Mouse (Mus musculus) layer of hippocampus, postnatal 14 days (tissue): ENCODE results near the gene Aspscr1. TPM values are rescaled to one million over a fixed set of nuclear protein-coding genes. Genes with fewer than 3 reads are reported as not detected.
"Not testable (repeated sequence)": the region's sequence is repeated elsewhere in the genome, so short reads cannot be mapped to it uniquely, and the experiment has no call there.

Experiments
- DNase-seq, 2 experiments: peaks; one replicate each; pipeline ENCODE4 v3.0.0; 2021 to 2022; ENCODE audit warnings: low spot score in 2 of 2, mixed read lengths in 1 of 2
- total RNA-seq, 2 experiments: library from RNA; stranded (reverse); gene quantifications; 2 replicates each; pipeline ENCODE4 v1.2.3; 2021

Gene Aspscr1
- total RNA-seq, 2 experiments from 2014 or later: 54.2 to 58.9 TPM

GRCm38 (mm10) chr11:120641255-120641654, 31.5 kb upstream of the Aspscr1 start:
- no peak for DNase-seq

DNA sequence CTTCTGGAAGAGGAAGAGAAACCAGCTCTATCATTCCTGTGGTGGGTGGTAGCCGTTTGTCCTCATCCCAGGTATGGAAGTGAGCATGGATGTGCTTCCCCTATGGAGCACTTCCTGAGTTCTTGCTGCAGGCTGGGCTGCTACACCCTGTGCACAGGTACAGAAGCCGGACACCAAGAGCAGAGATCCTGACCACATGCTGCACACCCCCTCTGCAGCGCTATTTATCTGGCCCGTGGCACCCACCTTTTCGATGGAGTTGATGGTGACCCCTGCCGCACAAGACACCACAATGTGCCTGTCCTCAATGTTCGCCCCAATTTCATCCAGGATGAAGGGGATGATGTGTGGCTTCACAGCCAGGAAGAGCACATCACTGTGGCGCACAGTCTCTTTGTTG, 30.9 kb upstream of the Aspscr1 start:
- DNase-seq: no peak

DNA sequence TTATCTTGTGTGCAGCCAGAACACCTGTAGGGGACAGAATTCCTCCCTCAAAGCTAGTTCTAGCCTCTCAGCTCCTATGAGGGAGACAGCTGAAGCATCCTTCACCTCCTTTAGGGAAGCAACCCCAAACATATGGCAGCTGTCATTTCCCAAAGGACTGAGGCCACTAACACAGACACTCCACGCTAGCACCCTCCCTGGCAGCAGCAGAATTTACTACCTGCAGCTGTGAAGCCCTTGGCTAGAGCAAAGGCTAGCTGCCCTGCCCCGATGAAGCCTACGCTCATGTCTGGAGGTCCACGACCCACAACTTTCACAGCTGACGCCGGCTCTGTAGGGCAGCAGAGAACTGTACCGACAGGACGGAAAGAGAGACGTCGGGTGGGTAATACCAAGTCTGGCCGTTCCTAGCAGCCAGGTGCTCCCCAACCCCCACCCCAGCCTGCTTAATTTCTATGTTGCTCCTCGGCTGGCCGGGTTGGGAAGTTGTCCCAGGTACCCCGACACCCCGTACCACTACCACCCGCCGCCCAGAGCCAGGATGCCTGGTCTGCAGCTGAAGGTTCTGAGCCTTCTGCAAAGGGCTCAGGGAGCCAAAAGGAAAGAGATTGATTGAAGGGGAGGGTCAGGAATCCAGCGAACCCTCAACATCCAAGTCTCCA, 29.7 kb upstream of the Aspscr1 start:
- no peak for DNase-seq

DNA sequence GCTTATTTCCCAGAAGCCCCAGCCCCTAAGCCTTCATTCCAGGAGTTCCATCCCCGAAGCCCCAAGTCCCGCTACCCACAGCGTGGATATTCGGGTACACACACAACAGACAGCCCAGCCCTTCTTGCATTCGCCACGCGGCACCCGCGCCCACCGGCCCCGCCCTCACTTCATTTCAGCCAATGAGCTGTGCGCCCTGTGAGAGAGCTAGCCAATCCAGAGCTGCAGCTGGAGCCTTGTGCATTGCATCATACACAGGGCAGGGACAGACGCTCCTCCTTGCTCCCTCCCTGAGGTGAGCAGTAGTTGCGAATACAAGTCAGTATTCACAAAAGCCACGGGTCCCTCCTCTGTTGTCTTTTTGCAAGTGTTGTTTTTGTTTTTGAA, 29.2 kb upstream of the Aspscr1 start, which contains the start of gene Pycr1:
Gene Pycr1, minus strand, starts transcription at position 169 of the 387 bp plus-strand sequence.
- peak; percentile 90 to 95 for DNase-seq

- DNase-seq: no peak
Measured at GRCm38 (mm10) chr11:120647047-120647830, 25.5 kb upstream of the Aspscr1 start.

DNA sequence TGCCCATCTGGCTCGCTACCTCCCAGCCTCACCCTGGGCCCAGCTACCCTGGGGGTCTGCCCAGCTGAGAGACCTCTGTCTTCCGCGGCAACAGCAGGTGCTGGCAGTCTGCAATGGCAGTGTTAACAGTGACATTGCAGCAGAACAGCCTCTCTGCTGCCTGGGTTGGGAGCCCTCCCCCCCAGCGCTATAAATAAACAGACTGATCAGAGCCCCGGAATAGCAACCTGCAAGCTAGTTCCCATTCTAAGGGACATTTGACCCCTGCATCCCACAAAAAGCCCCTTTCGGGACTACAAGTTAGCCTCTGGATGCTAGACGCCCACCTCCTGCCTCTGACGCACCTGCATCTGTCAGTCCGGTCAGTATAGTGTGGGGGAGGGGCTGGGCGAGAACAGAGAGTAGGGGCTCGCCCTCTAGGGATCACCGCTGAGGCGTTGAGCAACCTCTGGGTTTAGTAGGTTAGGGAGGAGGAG, 24.7 kb upstream of the Aspscr1 start, which contains the start of gene Myadml2:
Gene Myadml2, minus strand, starts transcription at position 158 of the 476 bp plus-strand sequence.
- no peak for DNase-seq

DNA sequence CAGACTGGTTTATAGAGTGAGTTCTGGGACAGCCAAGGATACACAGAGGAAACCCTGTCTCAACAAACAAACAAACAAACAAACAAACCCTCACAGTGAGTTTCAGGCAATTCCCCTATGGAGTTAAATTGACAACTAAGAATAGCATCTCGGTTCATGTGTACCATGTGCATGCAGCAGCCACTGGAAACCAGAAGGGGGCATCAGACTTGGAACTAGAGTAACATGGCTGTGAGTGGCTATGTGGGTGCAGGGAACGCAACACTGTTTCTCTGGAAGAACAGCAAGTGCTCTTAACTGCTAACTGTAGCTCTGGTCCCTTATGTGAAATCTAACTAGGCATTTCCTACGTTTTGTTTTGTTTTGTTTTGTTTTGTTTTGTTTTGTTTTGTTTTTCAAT, 20.9 kb upstream of the Aspscr1 start:
- no peak for DNase-seq

DNA sequence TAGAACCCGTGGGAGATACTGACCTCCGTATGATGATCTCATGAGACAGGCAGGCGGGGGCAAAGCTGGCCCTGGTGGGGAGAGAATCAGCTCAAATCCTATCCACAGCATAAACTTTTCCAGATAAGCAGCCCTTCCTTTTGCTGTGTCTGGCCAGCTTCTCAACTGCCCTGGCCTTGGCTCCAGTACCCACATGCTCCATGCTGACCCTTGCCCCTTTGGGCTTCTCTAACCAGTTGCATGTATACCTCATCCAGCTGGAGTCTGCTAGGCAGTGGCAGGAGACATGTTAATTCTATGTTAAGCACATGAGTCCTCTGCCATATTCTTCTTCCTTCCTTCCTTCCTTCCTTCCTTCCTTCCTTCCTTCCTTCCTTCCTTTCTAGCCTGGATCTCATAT, 18.0 kb upstream of the Aspscr1 start:
- DNase-seq: no peak

DNA sequence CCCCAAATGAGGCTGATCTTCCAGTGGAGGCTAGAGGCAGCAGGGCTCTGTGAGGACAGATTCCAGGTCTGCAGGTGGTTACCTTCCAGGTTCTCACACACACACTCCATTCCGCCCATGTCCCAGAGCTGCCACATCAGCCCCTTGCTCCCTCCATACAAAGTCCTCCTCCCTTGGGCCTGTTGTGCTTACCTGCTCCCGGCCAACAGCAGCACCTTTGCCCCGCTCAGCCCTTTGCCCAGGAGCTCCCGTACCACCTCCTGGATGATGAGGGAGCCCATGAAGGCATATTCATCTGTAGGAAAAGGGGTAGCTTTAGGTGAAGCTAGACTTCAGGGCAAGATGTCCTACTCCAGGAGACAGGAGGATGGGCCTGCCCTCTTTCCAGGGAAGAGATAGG, 15.5 kb upstream of the Aspscr1 start:
- DNase-seq: no peak

DNA sequence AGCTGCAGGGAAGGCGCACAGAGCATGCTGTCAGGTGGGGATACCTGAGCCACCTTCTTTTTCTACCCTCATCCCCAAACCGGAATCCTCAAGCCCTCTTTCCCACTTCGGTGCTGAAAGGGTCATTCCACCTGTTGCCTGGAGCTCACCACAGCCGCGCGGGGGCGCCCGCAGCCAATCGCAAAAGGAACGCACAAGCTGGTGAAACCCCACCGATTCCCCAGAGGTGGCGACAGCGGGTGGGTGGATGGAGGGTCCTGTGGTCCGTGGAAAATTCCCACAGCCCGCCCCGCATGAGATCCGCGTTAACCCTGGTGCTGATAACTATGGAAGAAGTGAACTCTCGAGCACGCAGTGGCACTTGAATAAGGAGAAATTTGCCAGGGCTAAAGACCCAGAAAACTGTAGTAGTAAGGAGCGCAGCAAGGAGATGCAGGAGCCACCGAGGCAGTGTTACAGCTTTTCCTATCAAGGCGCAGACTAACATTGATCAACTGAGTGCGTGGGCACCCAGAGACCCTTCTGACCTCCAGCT, 13.8 kb upstream of the Aspscr1 start:
- peak; percentile 78 to 82 for DNase-seq

DNA sequence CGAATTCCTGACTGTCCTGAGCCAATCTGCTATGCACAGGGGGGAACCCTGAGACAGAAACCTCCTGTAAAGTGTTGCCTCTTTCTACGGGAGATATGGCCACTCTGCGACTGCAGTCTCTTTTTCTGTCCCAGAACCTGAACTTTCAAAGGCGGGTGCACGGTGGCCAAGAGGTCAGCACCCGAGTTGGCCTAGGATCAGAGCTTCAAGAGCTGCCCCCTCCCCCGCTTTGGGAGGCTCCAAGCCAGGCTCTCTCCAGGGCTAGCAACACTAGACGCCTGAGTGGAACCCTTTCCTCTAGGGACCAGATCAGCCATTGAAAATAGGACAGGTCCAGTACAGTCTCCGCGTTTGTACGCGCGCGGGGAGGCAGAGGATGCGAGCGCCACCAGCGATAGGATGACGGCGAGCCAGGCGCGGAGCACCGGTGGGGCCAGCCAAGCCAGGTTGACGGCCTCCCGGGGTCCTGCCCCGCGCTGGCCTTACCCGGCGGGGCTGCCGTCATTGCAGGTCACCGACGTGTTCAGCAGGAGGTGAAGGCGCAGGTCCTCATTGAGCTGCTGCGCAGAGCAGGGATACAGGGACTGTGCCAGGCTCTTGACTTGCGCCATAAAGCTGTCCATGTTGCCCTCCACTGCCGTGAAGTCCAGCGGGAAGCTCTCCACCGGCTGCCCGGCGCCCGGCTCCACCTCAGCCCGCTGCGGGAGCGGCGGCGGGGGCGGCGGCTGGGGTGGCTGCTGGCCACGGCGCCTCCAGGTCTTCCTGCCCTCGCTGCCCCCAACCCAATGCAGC, 13.1 kb upstream of the Aspscr1 start:
- DNase-seq: no peak

- DNase-seq: no peak
Measured at GRCm38 (mm10) chr11:120660301-120661075, 12.3 kb upstream of the Aspscr1 start.

- DNase-seq: no peak
Measured at GRCm38 (mm10) chr11:120661076-120661460, 11.7 kb upstream of the Aspscr1 start, which contains the start of gene Notum. Gene Notum (minus strand): TSS chr11:120661175.

DNA sequence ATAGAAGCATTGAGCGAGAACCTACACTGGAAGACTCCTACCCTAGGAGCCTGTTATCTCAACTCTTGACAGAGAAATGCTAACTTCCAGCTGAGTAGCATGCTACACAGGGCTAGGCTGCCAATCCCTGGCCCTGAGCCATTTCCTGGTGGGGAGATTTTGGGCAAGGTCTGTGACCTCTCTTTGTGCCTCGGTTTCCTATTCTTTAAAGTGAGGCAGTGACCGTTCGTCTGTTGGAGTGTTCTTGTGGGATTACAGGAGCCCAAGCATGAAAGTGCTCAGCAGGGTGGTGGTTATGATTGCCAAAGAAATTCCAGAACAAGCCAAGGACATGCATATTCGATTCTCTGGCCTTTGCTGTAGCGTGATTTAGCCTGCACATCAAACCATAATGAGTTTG, 10.0 kb upstream of the Aspscr1 start:
- no peak for DNase-seq

- no peak for DNase-seq
Measured at GRCm38 (mm10) chr11:120663714-120664113, 9.1 kb upstream of the Aspscr1 start.

DNA sequence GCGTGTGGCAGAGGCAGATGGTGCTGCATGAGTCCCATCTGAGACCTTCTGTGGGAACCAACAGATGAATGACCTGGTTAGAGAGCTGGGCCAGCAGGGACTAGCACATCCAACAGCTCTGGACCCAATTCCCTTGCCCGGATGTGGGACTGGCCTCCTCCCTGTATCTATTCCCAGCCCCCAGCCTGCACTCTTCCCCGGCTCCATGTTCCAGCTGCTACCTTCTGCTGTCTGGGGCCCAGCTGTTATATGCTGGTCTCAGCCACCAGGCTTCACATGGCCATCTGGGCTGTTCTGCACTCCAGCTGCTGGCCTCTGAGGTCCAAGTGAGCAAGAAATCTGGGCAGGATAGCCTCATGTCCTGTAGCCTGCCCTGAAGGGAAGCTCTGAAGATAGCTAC, 7.4 kb upstream of the Aspscr1 start:
- no peak for DNase-seq

- DNase-seq: no peak
Measured at GRCm38 (mm10) chr11:120666617-120667016, 6.2 kb upstream of the Aspscr1 start.

GRCm38 (mm10) chr11:120673594-120674122, 885 bp downstream of the Aspscr1 start:
- no peak for DNase-seq

DNA sequence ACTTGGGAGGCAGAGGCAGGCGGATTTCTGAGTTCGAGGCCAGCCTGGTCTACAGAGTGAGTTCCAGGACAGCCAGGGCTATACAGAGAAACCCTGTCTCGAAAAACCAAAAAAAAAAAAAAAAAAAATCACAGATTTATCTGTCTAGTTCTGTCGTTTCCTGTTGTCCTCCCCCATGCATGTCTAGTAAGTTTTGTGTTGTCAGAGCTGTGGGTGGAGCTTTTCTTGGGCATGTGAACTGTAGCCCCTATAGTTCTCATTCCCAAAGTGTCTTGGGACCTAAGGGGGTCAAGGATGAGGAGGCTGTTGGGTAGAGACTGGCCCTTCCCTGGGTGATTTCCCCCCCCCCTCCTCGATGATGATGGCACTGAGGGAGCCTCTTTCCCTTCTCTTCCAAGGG, 3.1 kb downstream of the Aspscr1 start:
- DNase-seq: not testable (repeated sequence)

DNA sequence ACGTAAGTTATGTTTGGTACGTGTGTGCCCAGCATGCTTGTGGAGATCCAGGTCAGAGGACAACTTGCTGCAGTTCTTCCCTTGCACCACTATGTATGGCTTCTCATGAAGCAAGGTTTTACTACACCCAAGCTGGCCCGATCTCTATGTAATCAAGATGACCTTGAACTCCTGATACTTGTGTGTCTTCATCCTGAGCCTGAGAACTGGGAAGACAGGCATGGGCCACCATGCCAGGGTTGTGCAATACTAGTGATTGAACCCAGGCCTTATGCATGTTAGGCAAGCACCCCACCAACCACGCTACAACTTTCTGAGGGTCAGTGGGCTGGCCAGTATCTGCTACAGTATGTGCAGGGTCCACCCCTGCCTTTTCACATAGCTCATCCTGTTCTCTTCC, 4.2 kb downstream of the Aspscr1 start:
- DNase-seq: no peak
